Mouse (Mus musculus) C2C12 (cell line): ENCODE measurements around the gene Setd1b. TPM values are rescaled to one million over a fixed set of nuclear protein-coding genes. Genes with fewer than 3 reads are reported as not detected.

Experiments
- H3K27me3 ChIP-seq: one replicate; pipeline ENCODE4 v1.6.1; 2011; ENCODE audit not compliant: control insufficient read depth, insufficient read depth, insufficient read length
- H3K36me3 ChIP-seq: one replicate; pipeline ENCODE4 v1.6.1; 2011; ENCODE audit not compliant: control insufficient read depth, insufficient read depth
- H3K4me3 ChIP-seq: one replicate; pipeline ENCODE4 v1.5.1; 2011; ENCODE audit warnings: mild to moderate bottlenecking, control low read depth; ENCODE audit not compliant: poor library complexity, insufficient read depth, severe bottlenecking
- H3K79me2 ChIP-seq: one replicate; pipeline ENCODE4 v1.6.1; 2011; ENCODE audit not compliant: control insufficient read depth, insufficient read depth
- H3K79me3 ChIP-seq: one replicate; pipeline ENCODE4 v1.6.1; 2011; ENCODE audit warnings: low read depth, control low read depth
- H3ac ChIP-seq: one replicate; pipeline ENCODE3; 2011; ENCODE audit warnings: low read depth; ENCODE audit not compliant: control insufficient read depth, insufficient read length
- CEBPB ChIP-seq: IDR thresholded peaks from one replicate; pipeline ENCODE4 v1.6.1; 2011; ENCODE audit warnings: low read depth, mild to moderate bottlenecking, control low read depth, moderate library complexity
- CTCF ChIP-seq: IDR thresholded peaks from one replicate; pipeline ENCODE4 v1.5.1; 2011; ENCODE audit not compliant: control insufficient read depth, insufficient read depth, insufficient read length
- FOSL1 ChIP-seq: IDR thresholded peaks from one replicate; pipeline ENCODE4 v1.8.0; 2011; ENCODE audit warnings: mild to moderate bottlenecking, low read length; ENCODE audit not compliant: poor library complexity, insufficient read depth, severe bottlenecking
- MAX ChIP-seq: IDR thresholded peaks from one replicate; pipeline ENCODE4 v1.6.1; 2011; ENCODE audit warnings: mild to moderate bottlenecking, control low read depth
- MYOD1 ChIP-seq: IDR thresholded peaks from one replicate; pipeline ENCODE4 v1.6.1; 2011; ENCODE audit warnings: low read depth; ENCODE audit not compliant: control insufficient read depth, insufficient read length
- MYOG ChIP-seq: IDR thresholded peaks from one replicate; pipeline ENCODE4 v1.6.1; 2011; ENCODE audit not compliant: control insufficient read depth, insufficient read length; ENCODE audit errors: extremely low read depth
- USF1 ChIP-seq: IDR thresholded peaks from one replicate; pipeline ENCODE4 v1.6.1; 2011; ENCODE audit warnings: low read depth, mild to moderate bottlenecking, control low read depth, moderate library complexity
- polyA plus RNA-seq: library from polyadenylated mRNA; unstranded; fragments of >200 nt; fragmentation: generic; extraction: Trizol; gene quantifications from one replicate; pipeline ENCODE4 v1.2.1, GENCODE M21; 2012; ENCODE audit warnings: missing spikeins

Setd1b gene
- polyA plus RNA-seq, 1 experiment = 4.4 TPM

DNA sequence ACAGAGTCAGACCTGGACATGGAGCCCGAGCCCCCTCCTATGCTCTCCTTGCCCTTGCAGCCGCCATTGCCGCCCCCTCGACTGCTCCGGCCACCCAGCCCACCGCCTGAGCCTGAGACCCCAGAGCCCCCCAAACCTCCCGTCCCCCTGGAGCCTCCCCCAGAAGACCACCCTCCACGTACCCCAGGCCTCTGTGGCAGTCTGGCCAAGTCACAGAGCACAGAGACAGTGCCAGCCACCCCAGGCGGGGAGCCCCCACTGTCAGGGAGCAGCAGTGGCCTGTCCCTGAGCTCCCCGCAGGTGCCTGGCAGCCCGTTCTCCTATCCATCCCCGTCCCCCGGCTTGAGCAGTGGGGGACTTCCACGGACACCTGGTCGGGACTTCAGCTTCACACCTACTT, 17.9 kb downstream of the Setd1b start:
- Histone ChIP-seq H3K79me3 (no peaks in the 10 kb centered on the region), H3K4me3 (no peak overlapping the region), H3K36me3 (peaks cover 55% of the 10 kb centered on the region), H3K79me2 (no peaks in the 10 kb centered on the region), H3ac (no peak overlapping the region), H3K27me3 (no peaks in the 10 kb centered on the region)
- no peak for TF ChIP-seq CTCF
- no peak for TF ChIP-seq CEBPB
- TF ChIP-seq MYOD1 = no peak
- TF ChIP-seq FOSL1 = no peak
- TF ChIP-seq MAX = no peak
- TF ChIP-seq MYOG = no peak
- no peak for TF ChIP-seq USF1

- TF ChIP-seq CTCF (no peak), FOSL1 (no peak), MAX (no peak), MYOG (no peak), USF1 (no peak), MYOD1 (no peak), CEBPB (no peak)
- Histone ChIP-seq H3K79me2 (no peaks in the 10 kb centered on the region), H3K79me3 (no peaks in the 10 kb centered on the region), H3ac (no peak overlapping the region), H3K36me3 (peaks cover 54% of the 10 kb centered on the region), H3K4me3 (no peak overlapping the region), H3K27me3 (no peaks in the 10 kb centered on the region)
These were observed 18.3 kb downstream of the Setd1b start for GRCm38 (mm10) chr5:123160341-123160740.

DNA sequence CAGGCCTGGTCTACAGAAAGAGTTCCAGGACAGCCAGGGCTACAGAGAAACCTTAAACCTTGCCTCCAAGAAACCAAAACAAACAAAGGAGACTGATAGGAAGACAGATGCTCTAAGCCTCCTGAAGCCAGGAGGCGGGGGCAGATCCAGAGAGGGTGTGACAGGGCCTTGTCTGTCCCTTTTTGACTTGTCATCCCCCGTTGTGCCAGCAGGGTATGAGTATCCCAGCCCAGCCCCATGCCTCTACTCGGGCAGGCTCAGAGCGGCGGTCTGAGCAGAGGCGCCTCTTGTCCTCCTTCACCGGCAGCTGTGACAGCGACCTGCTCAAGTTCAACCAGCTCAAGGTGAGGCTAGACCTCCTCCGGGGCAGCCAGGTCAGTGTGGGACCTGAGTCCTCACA, 20.9 kb downstream of the Setd1b start:
- TF ChIP-seq MAX (no peak), CEBPB (no peak), CTCF (no peak), MYOD1 (no peak), FOSL1 (no peak), MYOG (no peak), USF1 (no peak)
- Histone ChIP-seq H3K79me2 (no peaks in the 10 kb centered on the region), H3K79me3 (no peaks in the 10 kb centered on the region), H3K4me3 (no peak overlapping the region), H3ac (no peak overlapping the region), H3K36me3 (peaks cover 50% of the 10 kb centered on the region), H3K27me3 (no peaks in the 10 kb centered on the region)

- H3K4me3 ChIP-seq = no peak overlapping the region
- H3K36me3 ChIP-seq = peaks cover 27% of the 10 kb centered on the region
- no peaks in the 10 kb centered on the region for H3K79me3 ChIP-seq
- TF ChIP-seq MYOG = no peak
- H3K27me3 ChIP-seq = no peaks in the 10 kb centered on the region
- no peaks in the 10 kb centered on the region for H3K79me2 ChIP-seq
- no peak overlapping the region for H3ac ChIP-seq
These were observed 24.4 kb downstream of the Setd1b start for GRCm38 (mm10) chr5:123166437-123166836.

DNA sequence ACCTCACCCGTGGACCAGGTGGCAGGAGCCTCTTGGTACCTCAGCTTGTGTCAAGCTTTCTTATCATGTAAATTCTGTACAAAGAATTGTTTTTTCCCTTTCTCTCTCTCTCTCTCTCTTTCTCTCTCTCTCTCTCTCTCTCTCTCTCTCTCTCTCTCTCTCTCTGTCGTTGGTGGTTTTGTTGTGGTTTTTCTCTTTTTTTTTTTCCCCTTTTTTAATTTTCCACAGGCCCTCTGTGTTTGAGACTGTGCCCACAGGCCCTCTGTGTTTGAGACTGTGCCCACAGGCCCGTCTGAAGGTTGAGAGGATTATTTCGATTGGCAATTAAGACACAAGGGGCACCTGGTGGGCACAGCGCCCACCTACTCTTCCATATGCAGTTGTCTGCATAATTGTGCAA, 25.6 kb downstream of the Setd1b start:
- H3K27me3 ChIP-seq = no peaks in the 10 kb centered on the region
- H3K36me3 ChIP-seq = peaks cover 23% of the 10 kb centered on the region
- TF ChIP-seq MAX (no peak), MYOD1 (no peak), CEBPB (no peak), MYOG (no peak), FOSL1 (no peak), USF1 (no peak), CTCF (no peak)
- no peak overlapping the region for H3ac ChIP-seq
- H3K4me3 ChIP-seq = no peak overlapping the region
- H3K79me3 ChIP-seq = no peaks in the 10 kb centered on the region
- H3K79me2 ChIP-seq = no peaks in the 10 kb centered on the region

GRCm38 (mm10) chr5:123169284-123169683, 27.3 kb downstream of the Setd1b start, which contains the start of gene Psmd9:
TSS of gene Psmd9 (plus strand) at chr5:123169413.
- Histone ChIP-seq H3K4me3 (no peak within 1 kb of the TSS), H3K79me2 (no peaks in the 10 kb centered on the region), H3K27me3 (no peaks in the 10 kb centered on the region), H3K79me3 (no peaks in the 10 kb centered on the region), H3K36me3 (peaks cover 9% of the 10 kb centered on the region), H3ac (no peak within 1 kb of the TSS)
- TF ChIP-seq FOSL1 (no peak), MAX (no peak), CTCF (no peak), MYOD1 (no peak), CEBPB (no peak), USF1 (no peak), MYOG (no peak)
